Mouse (Mus musculus) induced T-regulatory cell, adult 2 months (primary cell): ENCODE results near the gene Rusc1.
A peak's percentile ranks its signal among the peaks of the same experiment; 100 is the strongest.
"Not testable (repeated sequence)": the region's sequence is repeated elsewhere in the genome, so short reads cannot be mapped to it uniquely, and the experiment has no call there.

Source experiments
- DNase-seq: peaks from one replicate; pipeline ENCODE4 v3.0.0-alpha.2; 2012; ENCODE audit warnings: low read depth

Rusc1 gene

GRCm38 (mm10) chr3:89091811-89092508 is 1.2 kb downstream of the Rusc1 start:
- peak; percentile 37 for DNase-seq

- peak; percentile 85 for DNase-seq
Measured at GRCm38 (mm10) chr3:89090694-89091655, 2.1 kb downstream of the Rusc1 start.

GRCm38 (mm10) chr3:89089882-89090591 is 3.1 kb downstream of the Rusc1 start:
- DNase-seq, result peak; percentile 96

- no peak for DNase-seq
Measured at GRCm38 (mm10) chr3:89088974-89089373, 4.1 kb downstream of the Rusc1 start.

GRCm38 (mm10) chr3:89087338-89088110 is 5.6 kb downstream of the Rusc1 start:
- peak; percentile 96 for DNase-seq

- no peak for DNase-seq
Measured at GRCm38 (mm10) chr3:89084654-89085190, 8.4 kb downstream of the Rusc1 start.

GRCm38 (mm10) chr3:89084133-89084532 is 9.0 kb downstream of the Rusc1 start:
- DNase-seq, result no peak

GRCm38 (mm10) chr3:89082287-89082686 is 10.8 kb downstream of the Rusc1 start:
- not testable (repeated sequence) for DNase-seq

GRCm38 (mm10) chr3:89077383-89077782 is 15.7 kb downstream of the Rusc1 start:
- no peak for DNase-seq

- no peak for DNase-seq
Measured at GRCm38 (mm10) chr3:89067265-89067664, 25.8 kb downstream of the Rusc1 start.

GRCm38 (mm10) chr3:89061696-89062095 is 31.4 kb downstream of the Rusc1 start:
- no peak for DNase-seq

- peak; percentile 64 for DNase-seq
Measured at GRCm38 (mm10) chr3:89058783-89059182, 34.3 kb downstream of the Rusc1 start.

- no peak for DNase-seq
Measured at GRCm38 (mm10) chr3:89058361-89058760, 34.8 kb downstream of the Rusc1 start.

- no peak for DNase-seq
Measured at GRCm38 (mm10) chr3:89043359-89043758, 49.8 kb downstream of the Rusc1 start.
